Mouse (Mus musculus) stomach, embryonic 14.5 days (tissue): ENCODE results near the gene Klf7. TPM values are rescaled to one million over a fixed set of nuclear protein-coding genes. Genes with fewer than 3 reads are reported as not detected.

Experiments used
- ATAC-seq: fragments of 200-750 bp; cut with Nextera tagmentation; 2 replicates; pipeline ENCODE4 v1.8.0; 2017; ENCODE audit warnings: low read depth, moderate TSS enrichment; ENCODE audit not compliant: insufficient number of reproducible peaks, insufficient read depth, low FRiP score
- H3K27ac ChIP-seq: fragments of 300-500 bp; sonication (generic); 2 replicates; pipeline ENCODE4 v1.5.1; 2014; ENCODE audit warnings: mild to moderate bottlenecking, low read length, moderate library complexity, mixed read lengths
- H3K27me3 ChIP-seq: fragments of 300-500 bp; sonication (generic); 2 replicates; pipeline ENCODE4 v1.6.1; 2014; ENCODE audit warnings: low read length, control low read depth, mixed read lengths; ENCODE audit not compliant: control insufficient read depth, insufficient read depth
- H3K36me3 ChIP-seq: fragments of 300-500 bp; sonication (generic); 2 replicates; pipeline ENCODE4 v1.6.1; 2014; ENCODE audit warnings: mild to moderate bottlenecking, control low read depth, low read length, moderate library complexity, mixed read lengths; ENCODE audit not compliant: control insufficient read depth, insufficient read depth
- H3K4me1 ChIP-seq: fragments of 300-500 bp; sonication (generic); 2 replicates; pipeline ENCODE4 v1.6.1; 2014; ENCODE audit warnings: low read length, control low read depth, mixed read lengths; ENCODE audit not compliant: control insufficient read depth, insufficient read depth
- H3K4me2 ChIP-seq: fragments of 300-500 bp; sonication (generic); replicated peaks from 2 replicates; pipeline ENCODE4 v1.6.1; 2014; ENCODE audit warnings: low read depth, low read length, control low read depth
- H3K4me3 ChIP-seq: fragments of 300-500 bp; sonication (generic); 2 replicates; pipeline ENCODE4 v1.5.1; 2014; ENCODE audit warnings: low read depth, low read length, control low read depth
- H3K9ac ChIP-seq: fragments of 300-500 bp; sonication (generic); replicated peaks from 2 replicates; pipeline ENCODE4 v1.6.1; 2014; ENCODE audit warnings: low read depth, mild to moderate bottlenecking, control low read depth, low read length, moderate library complexity, mixed read lengths
- H3K9me3 ChIP-seq: fragments of 300-500 bp; sonication (generic); 2 replicates; pipeline ENCODE4 v1.6.1; 2016; ENCODE audit warnings: low read depth, low read length, control low read depth; ENCODE audit not compliant: control insufficient read depth
- WGBS: fragments of 180-500 bp; shearing (Covaris S2); extraction: QIAGEN DNeasy Blood & Tissue Kit; methylation state at CpG from one replicate; pipeline ENCODE4 v1.1.7; 2014; 5-methylcytosine and 5-hydroxymethylcytosine counted together
- polyA plus RNA-seq: library from polyadenylated mRNA; unstranded; fragments of >200 nt; fragmentation: Nextera tagmentation; extraction: Ambion mirVana; gene quantifications from 2 replicates; pipeline ENCODE4 v1.2.1, GENCODE M21; 2014

The Klf7 gene
- polyA plus RNA-seq, 1 experiment from 2014 or later, result 24.6 TPM

DNA sequence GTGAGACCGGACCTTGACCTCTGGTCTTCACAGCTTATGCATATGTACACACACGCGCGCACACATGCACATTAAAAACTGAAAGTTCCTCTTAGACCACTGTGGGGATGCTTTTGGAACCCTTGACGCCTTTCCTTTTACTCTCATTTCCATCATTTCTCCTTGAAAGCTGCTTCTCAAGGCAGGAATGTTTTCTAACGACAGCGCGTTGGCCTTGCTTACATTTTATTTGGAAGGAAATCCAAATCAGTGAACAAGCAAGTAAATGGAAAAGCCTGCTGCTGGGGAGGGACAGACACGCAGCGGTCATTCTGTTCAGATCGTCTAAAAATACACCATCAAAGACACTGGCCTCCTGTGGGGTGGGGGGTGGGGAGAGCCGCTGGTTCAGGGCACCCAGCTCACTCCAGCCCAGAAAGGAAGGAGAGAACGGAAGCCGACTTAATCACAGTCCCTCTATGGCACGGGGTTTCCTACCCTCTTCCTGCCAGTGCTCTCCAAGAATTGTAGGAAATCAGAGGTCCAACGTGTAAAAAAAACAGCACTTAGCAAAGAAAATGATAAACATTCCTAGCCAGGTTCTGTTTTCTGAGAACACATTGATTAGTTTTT, 103.5 kb downstream of the Klf7 start:
- 42% methylated on average over 16 of the region's 16 CpGs for WGBS
- Histone ChIP-seq H3K9ac (no peak overlapping the region), H3K4me1 (no peaks in the 10 kb centered on the region), H3K4me2 (peak overlapping the region; percentile 6; the same call in 1 of the 2 replicates), H3K27ac (no peak overlapping the region), H3K36me3 (no peaks in the 10 kb centered on the region), H3K9me3 (no peaks in the 10 kb centered on the region), H3K27me3 (no peaks in the 10 kb centered on the region), H3K4me3 (no peak overlapping the region)
- no peak for ATAC-seq

DNA sequence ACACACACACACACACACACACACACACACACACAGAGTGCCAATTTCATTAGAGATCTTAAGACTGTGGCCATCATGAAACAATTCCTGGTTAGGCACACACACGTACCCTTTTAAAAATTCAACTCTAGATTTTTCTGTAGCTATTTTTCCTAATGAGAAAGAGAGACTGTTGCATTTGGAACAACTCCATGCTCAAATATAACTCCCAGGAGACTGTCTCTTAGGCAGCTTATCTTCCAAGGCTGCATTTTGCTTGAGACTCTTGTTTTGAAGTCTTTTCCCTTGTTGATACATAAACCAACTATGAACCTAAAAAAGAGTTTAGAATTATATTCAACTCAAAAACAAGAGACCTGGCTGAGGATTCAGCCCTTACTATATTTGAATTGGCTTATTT, 108.0 kb downstream of the Klf7 start:
- Histone ChIP-seq H3K9me3 (no peaks in the 10 kb centered on the region), H3K27ac (no peak overlapping the region), H3K27me3 (no peaks in the 10 kb centered on the region), H3K4me1 (no peaks in the 10 kb centered on the region), H3K9ac (no peak overlapping the region), H3K4me3 (no peak overlapping the region), H3K4me2 (no peak overlapping the region), H3K36me3 (no peaks in the 10 kb centered on the region)
- 85% methylated on average over 1 of the region's 1 CpGs for WGBS
- ATAC-seq, result no peak

- Histone ChIP-seq H3K4me1 (no peaks in the 10 kb centered on the region), H3K4me3 (no peak overlapping the region), H3K9me3 (no peaks in the 10 kb centered on the region), H3K9ac (no peak overlapping the region), H3K27ac (no peak overlapping the region), H3K27me3 (no peaks in the 10 kb centered on the region), H3K4me2 (no peak overlapping the region), H3K36me3 (no peaks in the 10 kb centered on the region)
- WGBS, result 56% methylated on average over 2 of the region's 2 CpGs
- no peak for ATAC-seq
These were observed 113.1 kb downstream of the Klf7 start for GRCm38 (mm10) chr1:64008994-64009393.

DNA sequence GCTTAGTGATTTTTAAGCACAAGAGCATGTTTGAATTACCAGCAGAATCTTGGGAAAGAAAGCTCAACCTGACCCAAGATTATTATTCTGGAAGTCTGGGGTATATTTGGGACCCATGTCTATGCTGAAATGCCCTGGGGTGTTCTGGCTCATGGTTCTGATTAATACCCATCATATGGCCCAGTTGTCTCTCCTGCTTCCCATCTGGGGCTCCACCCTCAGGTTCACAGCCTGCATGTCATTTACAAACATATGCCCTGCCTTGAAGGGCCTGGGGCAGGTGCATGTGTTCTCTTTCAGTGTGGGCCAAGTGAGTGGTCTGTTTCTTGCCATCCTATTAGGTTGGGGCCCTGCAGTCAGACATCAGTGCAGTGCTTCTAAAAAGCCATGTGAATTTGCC, 114.1 kb downstream of the Klf7 start:
- H3K9ac ChIP-seq, result no peak overlapping the region
- H3K4me2 ChIP-seq, result no peak overlapping the region
- no peak overlapping the region for H3K27ac ChIP-seq
- no peaks in the 10 kb centered on the region for H3K27me3 ChIP-seq
- H3K4me3 ChIP-seq, result no peak overlapping the region
- no peaks in the 10 kb centered on the region for H3K36me3 ChIP-seq
- H3K4me1 ChIP-seq, result 0 out of 2 replicates have a peak, but pooled peaks cover 2% of the 10 kb centered on the region
- no peak for ATAC-seq
- no peaks in the 10 kb centered on the region for H3K9me3 ChIP-seq

- 75% methylated on average over 2 of the region's 2 CpGs for WGBS
These were observed 116.9 kb downstream of the Klf7 start for GRCm38 (mm10) chr1:64005194-64005593.

GRCm38 (mm10) chr1:64003525-64004291, 118.4 kb downstream of the Klf7 start:
- Histone ChIP-seq H3K4me2 (no peak overlapping the region), H3K4me3 (no peak overlapping the region), H3K9ac (no peak overlapping the region), H3K9me3 (no peaks in the 10 kb centered on the region), H3K27ac (no peak overlapping the region), H3K36me3 (no peaks in the 10 kb centered on the region), H3K4me1 (0 out of 2 replicates have a peak, but pooled peaks cover 2% of the 10 kb centered on the region), H3K27me3 (no peaks in the 10 kb centered on the region)
- WGBS, result 49% methylated on average over 9 of the region's 9 CpGs
- no peak for ATAC-seq

More at GRCm38 (mm10) chr1:64005194-64005593, 116.9 kb downstream of the Klf7 start:
- Histone ChIP-seq H3K4me3 (no peak overlapping the region), H3K36me3 (no peaks in the 10 kb centered on the region), H3K4me2 (no peak overlapping the region), H3K27ac (no peak overlapping the region), H3K4me1 (0 out of 2 replicates have a peak, but pooled peaks cover 2% of the 10 kb centered on the region), H3K27me3 (no peaks in the 10 kb centered on the region), H3K9ac (no peak overlapping the region), H3K9me3 (no peaks in the 10 kb centered on the region)
- ATAC-seq, result no peak

DNA sequence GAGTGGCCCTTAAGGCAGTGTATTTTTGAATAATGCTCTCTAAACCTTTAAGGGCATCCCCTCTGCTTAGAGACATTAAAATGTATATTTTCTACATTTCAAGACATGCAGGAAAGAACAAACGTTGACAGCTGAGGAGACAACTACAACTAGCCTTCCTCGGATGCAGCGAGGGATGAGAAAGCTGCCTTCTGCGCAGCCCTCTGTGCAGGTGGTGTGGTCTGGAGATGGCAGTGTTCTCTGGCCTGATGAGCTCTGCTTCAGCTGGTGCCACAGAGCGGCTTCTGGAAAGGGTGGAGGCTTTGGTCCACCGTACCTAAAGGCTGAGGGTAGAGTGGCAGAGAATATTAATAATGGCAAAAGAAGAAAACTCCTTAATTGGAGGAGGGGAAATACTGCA, 120.0 kb downstream of the Klf7 start:
- no peak overlapping the region for H3K4me3 ChIP-seq
- no peaks in the 10 kb centered on the region for H3K27me3 ChIP-seq
- 86% methylated on average over 6 of the region's 6 CpGs for WGBS
- no peaks in the 10 kb centered on the region for H3K36me3 ChIP-seq
- no peak overlapping the region for H3K4me2 ChIP-seq
- 0 out of 2 replicates have a peak, but pooled peaks cover 2% of the 10 kb centered on the region for H3K4me1 ChIP-seq
- no peak overlapping the region for H3K9ac ChIP-seq
- H3K9me3 ChIP-seq, result no peaks in the 10 kb centered on the region
- no peak overlapping the region for H3K27ac ChIP-seq
- ATAC-seq, result no peak

- WGBS, result 72% methylated on average over 2 of the region's 2 CpGs
- Histone ChIP-seq H3K9me3 (no peaks in the 10 kb centered on the region), H3K27ac (no peak overlapping the region), H3K27me3 (no peaks in the 10 kb centered on the region), H3K4me1 (0 out of 2 replicates have a peak, but pooled peaks cover 2% of the 10 kb centered on the region), H3K36me3 (no peaks in the 10 kb centered on the region), H3K9ac (no peak overlapping the region), H3K4me3 (no peak overlapping the region), H3K4me2 (no peak overlapping the region)
- no peak for ATAC-seq
These were observed 121.5 kb downstream of the Klf7 start for GRCm38 (mm10) chr1:64000597-64000996.
